Mouse (Mus musculus): ENCODE measurements around the gene Mtmr3.
"Not testable (repeated sequence)": the region's sequence is repeated elsewhere in the genome, so short reads cannot be mapped to it uniquely, and the experiment has no call there.

The Mtmr3 gene

GRCm38 (mm10) chr11:4599916-4600315 lies 5.3 kb upstream of the Mtmr3 start:
- no peak for DNase-seq

- no peak for DNase-seq
Measured at GRCm38 (mm10) chr11:4598411-4598810, 3.7 kb upstream of the Mtmr3 start.

GRCm38 (mm10) chr11:4593849-4594607 lies 635 bp downstream of the Mtmr3 start:
- peak; percentile 51 for DNase-seq

- DNase-seq, result no peak
Measured at GRCm38 (mm10) chr11:4593491-4593848, 1.2 kb downstream of the Mtmr3 start.

- no peak for DNase-seq
Measured at GRCm38 (mm10) chr11:4591811-4592210, 2.9 kb downstream of the Mtmr3 start.

- DNase-seq, result peak; percentile 41
Measured at GRCm38 (mm10) chr11:4578682-4579081, 16.0 kb downstream of the Mtmr3 start.

- no peak for DNase-seq
Measured at GRCm38 (mm10) chr11:4577079-4577478, 17.6 kb downstream of the Mtmr3 start.

GRCm38 (mm10) chr11:4576090-4576732 lies 18.5 kb downstream of the Mtmr3 start:
- not testable (repeated sequence) for DNase-seq

GRCm38 (mm10) chr11:4571491-4571901 lies 23.2 kb downstream of the Mtmr3 start:
- no peak for DNase-seq

GRCm38 (mm10) chr11:4566333-4566732 lies 28.3 kb downstream of the Mtmr3 start:
- DNase-seq, result no peak

- DNase-seq, result no peak
Measured at GRCm38 (mm10) chr11:4565545-4565944, 29.1 kb downstream of the Mtmr3 start.

GRCm38 (mm10) chr11:4553274-4554063 lies 41.2 kb downstream of the Mtmr3 start:
- DNase-seq, result no peak

- no peak for DNase-seq
Measured at GRCm38 (mm10) chr11:4547569-4547968, 47.1 kb downstream of the Mtmr3 start.

- no peak for DNase-seq
Measured at GRCm38 (mm10) chr11:4545976-4546375, 48.7 kb downstream of the Mtmr3 start.

- DNase-seq, result no peak
Measured at GRCm38 (mm10) chr11:4545401-4545800, 49.3 kb downstream of the Mtmr3 start.

- DNase-seq, result not testable (repeated sequence)
Measured at GRCm38 (mm10) chr11:4544627-4544921, 50.1 kb downstream of the Mtmr3 start.

- no peak for DNase-seq
Measured at GRCm38 (mm10) chr11:4543746-4544626, 50.7 kb downstream of the Mtmr3 start.

- no peak for DNase-seq
Measured at GRCm38 (mm10) chr11:4543040-4543551, 51.6 kb downstream of the Mtmr3 start.

GRCm38 (mm10) chr11:4536645-4537044 lies 58.0 kb downstream of the Mtmr3 start:
- DNase-seq, result no peak

GRCm38 (mm10) chr11:4527132-4527531 lies 67.5 kb downstream of the Mtmr3 start:
- no peak for DNase-seq

- DNase-seq, result no peak
Measured at GRCm38 (mm10) chr11:4522142-4522664, 72.5 kb downstream of the Mtmr3 start.

GRCm38 (mm10) chr11:4518981-4519380 lies 75.7 kb downstream of the Mtmr3 start:
- DNase-seq, result no peak

All from cerebellum, adult 8-10 months (tissue).